Comparison of ENCODE assay signal across 18 mouse cellular contexts in the genomic region with DNA sequence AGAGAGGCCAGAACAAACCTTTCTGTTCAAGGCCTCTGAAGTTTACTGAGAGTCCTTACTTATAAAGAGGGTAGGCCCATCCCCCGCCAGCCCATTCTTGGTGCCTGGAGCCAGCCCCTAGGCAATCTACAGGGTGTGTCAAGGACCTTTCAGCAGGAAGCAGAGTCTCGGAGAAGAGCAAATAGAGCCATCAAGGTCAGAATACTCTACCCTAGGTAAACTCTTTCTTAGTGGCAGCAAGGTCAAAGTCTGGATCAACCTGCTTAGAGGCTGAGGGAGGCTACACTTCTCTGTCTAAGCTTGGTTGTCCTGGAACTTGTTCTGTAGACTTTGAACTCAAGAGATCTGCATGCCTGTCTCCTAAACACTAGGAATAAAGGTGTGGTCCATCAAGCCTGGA. TPM values are rescaled to one million over a fixed set of nuclear protein-coding genes. Genes with fewer than 3 reads are reported as not detected.
DNase-seq lines count a peak whose midpoint lies in the region; ATAC-seq and TF ChIP-seq lines count a peak whose summit lies in the region.
"Had no signal": no experiment of that assay in that cellular context is flagged by ENCODE, and none has a peak within 500 bp of the region (broad histone marks: within the 10 kb centered on the region; RNA-seq: fewer than 3 reads in every experiment).

No protein-coding gene starts in this region.

- no peak overlapping the region for H3K4me3 ChIP-seq in liver, adult 2 months (ENCODE audit: insufficient read depth, low read depth, low read length)
- H3K4me3 ChIP-seq in liver, embryonic 11.5 days (ENCODE audit: low read depth, low read length): no peak overlapping the region
- no peak overlapping the region for H3K4me3 ChIP-seq in lung, postnatal 0 days (ENCODE audit: low read depth, low read length)
- H3K4me3 ChIP-seq in stomach, postnatal 0 days (ENCODE audit: low read depth, low read length): no peak overlapping the region
- H3K4me3 ChIP-seq in embryonic facial prominence, embryonic 10.5 days: no peak overlapping the region
- H3K4me3 ChIP-seq: embryonic facial prominence, embryonic 15.5 days; forebrain, embryonic 10.5 days; gastrocnemius, adult 2 months; heart, embryonic 15.5 days; hindbrain, embryonic 13.5 days; liver, embryonic 12.5 days; midbrain, embryonic 12.5 days had no signal

- no peak overlapping the region for H3K4me2 ChIP-seq in liver, embryonic 11.5 days
- no peak overlapping the region for H3K4me2 ChIP-seq in lung, postnatal 0 days (replicated peaks; ENCODE audit: low read depth, low read length)
- H3K4me2 ChIP-seq in stomach, postnatal 0 days (replicated peaks; ENCODE audit: low read depth): no peak overlapping the region
- H3K4me2 ChIP-seq: embryonic facial prominence, embryonic 15.5 days; heart, embryonic 15.5 days; hindbrain, embryonic 13.5 days; liver, embryonic 12.5 days; midbrain, embryonic 12.5 days had no signal

- H3K4me1 ChIP-seq in liver, adult 2 months (ENCODE audit: control insufficient read depth, insufficient read depth, low read length): peaks cover 6% of the 10 kb centered on the region; the same call in 1 of the 2 replicates
- H3K4me1 ChIP-seq in liver, embryonic 11.5 days (replicated peaks; ENCODE audit: control insufficient read depth, insufficient read depth, low read length): peaks cover 8% of the 10 kb centered on the region; the same call in 1 of the 2 replicates
- H3K4me1 ChIP-seq in lung, postnatal 0 days (ENCODE audit: insufficient read depth, low read depth, low read length): peaks cover 3% of the 10 kb centered on the region; the same call in 1 of the 2 replicates
- no peaks in the 10 kb centered on the region for H3K4me1 ChIP-seq in stomach, postnatal 0 days (replicated peaks; ENCODE audit: control insufficient read depth, insufficient read depth)
- peaks cover 16% of the 10 kb centered on the region for H3K4me1 ChIP-seq in embryonic facial prominence, embryonic 10.5 days

- 53% methylated on average over 2 of the region's 2 CpGs for WGBS in liver, adult 2 months
- 67% methylated on average over 2 of the region's 2 CpGs for WGBS in liver, embryonic 11.5 days
- 41% methylated on average over 2 of the region's 2 CpGs for WGBS in lung, postnatal 0 days
- WGBS in stomach, postnatal 0 days: 58% methylated on average over 2 of the region's 2 CpGs
- 68% methylated on average over 2 of the region's 2 CpGs for WGBS in embryonic facial prominence, embryonic 10.5 days

- no peak for TF ChIP-seq POLR2A in liver, adult 2 months (IDR thresholded peaks at IDR 0.05; ENCODE audit: extremely low read depth, insufficient read depth, low read length)

- no peaks in the 10 kb centered on the region for H3K79me2 ChIP-seq in liver, adult 2 months (ENCODE audit: control insufficient read depth, insufficient read depth, low read length)

- no peak for TF ChIP-seq EP300 in lung, postnatal 0 days (IDR thresholded peaks at IDR 0.05)
- no peak for TF ChIP-seq EP300 in stomach, postnatal 0 days (optimal IDR thresholded peaks at IDR 0.05)

- no peaks in the 10 kb centered on the region for H3K27me3 ChIP-seq in liver, adult 2 months (ENCODE audit: control insufficient read depth, insufficient read depth, low read length)
- no peaks in the 10 kb centered on the region for H3K27me3 ChIP-seq in liver, embryonic 11.5 days (replicated peaks; ENCODE audit: control insufficient read depth, insufficient read depth, low read length)
- no peaks in the 10 kb centered on the region for H3K27me3 ChIP-seq in lung, postnatal 0 days (replicated peaks; ENCODE audit: insufficient read depth, low read length)
- H3K27me3 ChIP-seq in stomach, postnatal 0 days (ENCODE audit: control insufficient read depth, insufficient read depth, low read length): no peaks in the 10 kb centered on the region
- no peaks in the 10 kb centered on the region for H3K27me3 ChIP-seq in embryonic facial prominence, embryonic 10.5 days (replicated peaks; ENCODE audit: low read depth, poor library complexity, severe bottlenecking)
- H3K27me3 ChIP-seq: embryonic facial prominence, embryonic 15.5 days; heart, embryonic 15.5 days; hindbrain, embryonic 13.5 days; liver, embryonic 12.5 days; midbrain, embryonic 12.5 days had no signal

- H3K9ac ChIP-seq in liver, adult 2 months (ENCODE audit: low read depth, low read length): no peak overlapping the region
- H3K9ac ChIP-seq in liver, embryonic 11.5 days (ENCODE audit: low read depth, low read length): no peak overlapping the region
- no peak overlapping the region for H3K9ac ChIP-seq in lung, postnatal 0 days (replicated peaks; ENCODE audit: low read depth)
- no peak overlapping the region for H3K9ac ChIP-seq in stomach, postnatal 0 days (ENCODE audit: low read length)
- H3K9ac ChIP-seq: embryonic facial prominence, embryonic 15.5 days; heart, embryonic 15.5 days; hindbrain, embryonic 13.5 days; liver, embryonic 12.5 days; midbrain, embryonic 12.5 days had no signal

- H3K9me3 ChIP-seq in liver, embryonic 11.5 days (ENCODE audit: control insufficient read depth, low read length): no peaks in the 10 kb centered on the region
- no peaks in the 10 kb centered on the region for H3K9me3 ChIP-seq in lung, postnatal 0 days (ENCODE audit: low read length)
- H3K9me3 ChIP-seq in stomach, postnatal 0 days (ENCODE audit: control insufficient read depth, low read length): no peaks in the 10 kb centered on the region
- H3K9me3 ChIP-seq in embryonic facial prominence, embryonic 10.5 days: no peaks in the 10 kb centered on the region
- H3K9me3 ChIP-seq: embryonic facial prominence, embryonic 15.5 days; forebrain, embryonic 10.5 days; heart, embryonic 15.5 days; hindbrain, embryonic 13.5 days; liver, embryonic 12.5 days; midbrain, embryonic 12.5 days had no signal

- H3K36me3 ChIP-seq in liver, adult 2 months (ENCODE audit: control insufficient read depth, insufficient read depth, low read length): no peaks in the 10 kb centered on the region
- no peaks in the 10 kb centered on the region for H3K36me3 ChIP-seq in liver, embryonic 11.5 days (ENCODE audit: control insufficient read depth, insufficient read depth, low read length)
- H3K36me3 ChIP-seq in lung, postnatal 0 days (ENCODE audit: insufficient read depth, low read length): no peaks in the 10 kb centered on the region
- H3K36me3 ChIP-seq in stomach, postnatal 0 days (ENCODE audit: control insufficient read depth, insufficient read depth, low read length): no peaks in the 10 kb centered on the region
- H3K36me3 ChIP-seq in embryonic facial prominence, embryonic 10.5 days (replicated peaks): no peaks in the 10 kb centered on the region
- H3K36me3 ChIP-seq: embryonic facial prominence, embryonic 15.5 days; forebrain, embryonic 10.5 days; heart, embryonic 15.5 days; hindbrain, embryonic 13.5 days; liver, embryonic 12.5 days; midbrain, embryonic 12.5 days had no signal

- peak; percentile 33 for DNase-seq in liver, adult 2 months (ENCODE audit: extremely low read depth, low read depth, low spot score)
- DNase-seq in liver, embryonic 11.5 days (ENCODE audit: low spot score): no peak
- DNase-seq in R1 (ENCODE audit: low read depth, low spot score): peak; percentile 92
- peak; percentile 30 for DNase-seq in lung, postnatal 0 days (ENCODE audit: low spot score)
- DNase-seq in stomach, postnatal 0 days (ENCODE audit: low spot score): peak; percentile 50
- no peak for DNase-seq in heart, postnatal 4 days
- no peak for DNase-seq in embryonic facial prominence, embryonic 10.5 days (ENCODE audit: low spot score)
- DNase-seq: adrenal gland, adult 2 months; cerebellum, postnatal 10 days; gastrocnemius, adult 2 months; left cerebral cortex, postnatal 4 days; thymus, postnatal 36 days had no signal

- H3K27ac ChIP-seq in liver, adult 2 months (replicated peaks; ENCODE audit: insufficient read depth, low read depth, low read length): no peak overlapping the region
- H3K27ac ChIP-seq in liver, embryonic 11.5 days (ENCODE audit: low read depth, low read length): no peak overlapping the region
- H3K27ac ChIP-seq in lung, postnatal 0 days (ENCODE audit: low read length): no peak overlapping the region
- H3K27ac ChIP-seq in stomach, postnatal 0 days (replicated peaks): 0 out of 2 replicates have a peak overlapping the region, but pooled peaks have one; percentile 25
- H3K27ac ChIP-seq in embryonic facial prominence, embryonic 10.5 days (replicated peaks): no peak overlapping the region
- H3K27ac ChIP-seq: embryonic facial prominence, embryonic 15.5 days; forebrain, embryonic 10.5 days; gastrocnemius, adult 2 months; heart, embryonic 15.5 days; hindbrain, embryonic 13.5 days; liver, embryonic 12.5 days; midbrain, embryonic 12.5 days had no signal

- no peak for ATAC-seq in liver, embryonic 11.5 days (replicated peaks; ENCODE audit: low FRiP score)
- peak; percentile 21; the same call in 1 of the 2 replicates for ATAC-seq in lung, postnatal 0 days
- ATAC-seq in stomach, postnatal 0 days (ENCODE audit: low FRiP score, low TSS enrichment): peak; percentile 77
- ATAC-seq: liver, embryonic 12.5 days had no signal

- TF ChIP-seq CTCF in liver, adult 2 months (IDR thresholded peaks at IDR 0.05; ENCODE audit: low read depth, low read length): no peak
- TF ChIP-seq CTCF in lung, postnatal 0 days (IDR thresholded peaks at IDR 0.05): no peak
- no peak for TF ChIP-seq CTCF in stomach, postnatal 0 days (IDR thresholded peaks at IDR 0.05; ENCODE audit: low read depth)

RNA-seq across cellular contexts. Expression of a gene that starts 4.2 kb away (rescaled TPM):
- 63.6 and 86.8 TPM in 2 replicates for total RNA-seq in liver, adult 2 months (2014; rRNA removed)
- 41.4 and 59.6 TPM in 2 replicates for polyA plus RNA-seq in liver, adult 2 months (2012; rRNA removed)
- 30.1 and 33.1 TPM in 2 replicates for polyA plus RNA-seq in liver, embryonic 11.5 days (2014; fragmentation: Nextera tagmentation; extraction: Ambion mirVana)
- polyA plus RNA-seq in lung, postnatal 0 days (2015; fragmentation: Nextera tagmentation; extraction: Ambion mirVana): 106 TPM in 2 replicates
- polyA plus RNA-seq in stomach, postnatal 0 days (2015; fragmentation: Nextera tagmentation; extraction: Ambion mirVana): 416 and 426 TPM in 2 replicates
- 10 to 100 TPM; 72.4 to 80.8 TPM for total RNA-seq in heart, postnatal 4 days (2021)
- polyA plus RNA-seq in embryonic facial prominence, embryonic 10.5 days (2016; fragmentation: Nextera tagmentation; extraction: Ambion mirVana): 24.3 and 26.9 TPM in 2 replicates

Comparison
In these comparisons a context has a peak if more than half of its experiments do, and no peak if none do; other contexts are left out.
1. DNase-seq: peak in liver, adult 2 months (single experiment), R1 (single experiment), lung, postnatal 0 days (single experiment) and stomach, postnatal 0 days (single experiment); none in liver, embryonic 11.5 days (single experiment), heart, postnatal 4 days (single experiment) and embryonic facial prominence, embryonic 10.5 days (single experiment).